Mouse (Mus musculus) intestine, embryonic 15.5 days (tissue): ENCODE results near the gene Tssk1. TPM values are rescaled to one million over a fixed set of nuclear protein-coding genes. Genes with fewer than 3 reads are reported as not detected.

Source experiments
- ATAC-seq: fragments of 200-750 bp; cut with Nextera tagmentation; 2 replicates; pipeline ENCODE4 v1.8.0; 2017; ENCODE audit warnings: moderate TSS enrichment, moderate library complexity
- H3K27ac ChIP-seq: fragments of 300-500 bp; sonication (generic); 2 replicates; pipeline ENCODE4 v1.5.1; 2015; ENCODE audit warnings: mild to moderate bottlenecking, inconsistent platforms
- H3K27me3 ChIP-seq: fragments of 300-500 bp; sonication (generic); replicated peaks from 2 replicates; pipeline ENCODE4 v1.6.1; 2015; ENCODE audit warnings: inconsistent platforms
- H3K36me3 ChIP-seq: fragments of 300-500 bp; sonication (generic); 2 replicates; pipeline ENCODE4 v1.6.1; 2015; ENCODE audit warnings: inconsistent platforms
- H3K4me1 ChIP-seq: fragments of 300-500 bp; sonication (generic); replicated peaks from 2 replicates; pipeline ENCODE4 v1.6.1; 2015; ENCODE audit warnings: inconsistent platforms
- H3K4me2 ChIP-seq: fragments of 300-500 bp; sonication (generic); replicated peaks from 2 replicates; pipeline ENCODE4 v1.6.1; 2015; ENCODE audit warnings: mild to moderate bottlenecking, inconsistent platforms
- H3K4me3 ChIP-seq: fragments of 300-500 bp; sonication (generic); replicated peaks from 2 replicates; pipeline ENCODE4 v1.5.1; 2015; ENCODE audit warnings: inconsistent platforms
- H3K9ac ChIP-seq: fragments of 300-500 bp; sonication (generic); 2 replicates; pipeline ENCODE4 v1.6.1; 2015; ENCODE audit warnings: inconsistent platforms
- H3K9me3 ChIP-seq: fragments of 300-500 bp; sonication (generic); 2 replicates; pipeline ENCODE4 v1.6.1; 2016; ENCODE audit warnings: inconsistent platforms
- WGBS: fragments of 180-500 bp; shearing (Covaris S2); methylation state at CpG from one replicate; pipeline ENCODE4 v1.1.7; 2015; 5-methylcytosine and 5-hydroxymethylcytosine counted together
- polyA plus RNA-seq: library from polyadenylated mRNA; unstranded; fragments of >200 nt; fragmentation: Nextera tagmentation; extraction: Ambion mirVana; gene quantifications from 2 replicates; pipeline ENCODE4 v1.2.1, GENCODE M21; 2015

Gene Tssk1
- polyA plus RNA-seq = 0.08 TPM in 1 of 2 replicates, not detected in the other

DNA sequence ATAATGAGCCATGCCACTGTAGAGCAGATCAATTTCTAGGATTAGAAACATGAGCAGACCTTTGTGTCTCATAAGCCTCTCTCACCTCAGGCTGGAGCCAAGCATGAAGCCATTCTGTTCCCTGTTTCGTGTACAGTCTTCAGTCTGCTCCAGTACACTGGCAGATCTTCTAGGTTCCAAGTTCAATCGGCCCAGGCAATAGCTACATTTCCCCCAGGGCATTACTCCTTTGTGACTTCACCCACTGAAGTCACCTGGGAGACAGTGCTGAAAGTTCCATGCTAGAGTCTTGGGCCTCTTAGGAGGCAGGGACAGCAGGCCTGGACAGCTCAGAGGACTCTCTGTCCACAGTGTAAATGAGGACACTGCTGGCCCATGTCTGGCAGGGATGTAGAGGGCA, at the start of gene Tssk1:
Gene Tssk1, plus strand, starts transcription at position 301 of the 400 bp plus-strand sequence.
- Histone ChIP-seq H3K9me3 (no peaks in the 10 kb centered on the region), H3K27ac (no peak within 1 kb of the TSS), H3K9ac (no peak within 1 kb of the TSS), H3K4me3 (no peak within 1 kb of the TSS), H3K4me1 (peaks cover 19% of the 10 kb centered on the region), H3K36me3 (no peaks in the 10 kb centered on the region), H3K4me2 (no peak within 1 kb of the TSS), H3K27me3 (no peaks in the 10 kb centered on the region)
- WGBS = 78% methylated on average over 2 of the region's 2 CpGs
- ATAC-seq = no peak

GRCm38 (mm10) chr16:17848431-17848830, 45.6 kb upstream of the Tssk1 start:
- Histone ChIP-seq H3K4me2 (no peak overlapping the region), H3K4me3 (no peak overlapping the region), H3K9ac (no peak overlapping the region), H3K4me1 (no peaks in the 10 kb centered on the region), H3K27ac (no peak overlapping the region), H3K27me3 (no peaks in the 10 kb centered on the region), H3K9me3 (no peaks in the 10 kb centered on the region), H3K36me3 (peaks cover 65% of the 10 kb centered on the region)
- WGBS = 92% methylated on average over 6 of the region's 6 CpGs
- no peak for ATAC-seq

DNA sequence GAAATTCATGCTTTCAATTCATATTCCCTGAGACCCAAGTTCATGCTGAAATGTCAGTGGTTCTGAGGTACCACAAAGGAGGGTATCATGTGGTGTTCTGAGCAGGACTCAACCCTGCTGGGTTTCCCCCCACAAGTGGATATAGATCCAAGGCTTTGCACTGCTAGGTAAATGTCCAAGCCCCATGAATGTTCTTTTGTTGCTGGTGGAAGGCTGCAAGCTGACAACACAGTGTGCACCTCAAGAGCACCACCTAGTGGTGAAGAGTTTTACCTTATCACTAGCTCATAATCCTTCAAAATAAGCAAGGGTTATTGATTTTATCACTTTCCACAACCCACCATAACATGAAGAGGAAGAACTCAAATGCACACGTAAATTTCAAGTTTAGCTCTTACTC, 45.1 kb upstream of the Tssk1 start:
- peaks cover 61% of the 10 kb centered on the region for H3K36me3 ChIP-seq
- H3K4me1 ChIP-seq = no peaks in the 10 kb centered on the region
- 20% methylated on average over 1 of the region's 1 CpGs for WGBS
- no peaks in the 10 kb centered on the region for H3K9me3 ChIP-seq
- H3K9ac ChIP-seq = no peak overlapping the region
- no peak for ATAC-seq
- no peak overlapping the region for H3K4me2 ChIP-seq
- H3K27ac ChIP-seq = no peak overlapping the region
- H3K4me3 ChIP-seq = no peak overlapping the region
- no peaks in the 10 kb centered on the region for H3K27me3 ChIP-seq

GRCm38 (mm10) chr16:17849486-17849885, 44.5 kb upstream of the Tssk1 start:
- H3K4me1 ChIP-seq = no peaks in the 10 kb centered on the region
- 87% methylated on average over 6 of the region's 6 CpGs for WGBS
- H3K4me2 ChIP-seq = no peak overlapping the region
- no peak overlapping the region for H3K9ac ChIP-seq
- no peak for ATAC-seq
- H3K27ac ChIP-seq = no peak overlapping the region
- H3K4me3 ChIP-seq = no peak overlapping the region
- no peaks in the 10 kb centered on the region for H3K27me3 ChIP-seq
- no peaks in the 10 kb centered on the region for H3K9me3 ChIP-seq
- peaks cover 55% of the 10 kb centered on the region for H3K36me3 ChIP-seq

DNA sequence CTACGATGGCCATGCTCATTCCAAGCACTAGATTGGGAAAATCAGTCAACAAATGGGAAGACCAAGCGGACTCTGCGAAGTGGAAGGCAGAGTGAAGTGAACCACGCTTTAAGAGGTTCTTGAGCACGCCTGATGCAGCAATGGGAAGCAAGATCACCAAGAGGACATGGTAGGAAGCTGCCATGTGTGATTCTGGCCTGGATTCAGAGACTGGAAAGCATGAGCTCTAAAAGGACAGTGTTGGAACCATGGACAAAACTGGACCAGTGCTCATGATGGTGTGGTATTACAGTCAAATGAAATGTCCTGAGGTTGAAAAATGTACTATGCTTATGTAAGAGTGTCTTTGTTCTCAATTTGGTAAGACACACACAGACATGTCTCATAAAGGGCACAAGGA, 42.7 kb upstream of the Tssk1 start:
- Histone ChIP-seq H3K9me3 (no peaks in the 10 kb centered on the region), H3K27me3 (no peaks in the 10 kb centered on the region), H3K4me3 (no peak overlapping the region), H3K27ac (no peak overlapping the region), H3K4me2 (no peak overlapping the region), H3K9ac (no peak overlapping the region), H3K4me1 (no peaks in the 10 kb centered on the region), H3K36me3 (peaks cover 49% of the 10 kb centered on the region)
- WGBS = 96% methylated on average over 5 of the region's 5 CpGs
- no peak for ATAC-seq

GRCm38 (mm10) chr16:17851860-17852259, 42.2 kb upstream of the Tssk1 start:
- Histone ChIP-seq H3K4me2 (no peak overlapping the region), H3K4me1 (no peaks in the 10 kb centered on the region), H3K9me3 (no peaks in the 10 kb centered on the region), H3K36me3 (peaks cover 52% of the 10 kb centered on the region), H3K9ac (no peak overlapping the region), H3K27me3 (no peaks in the 10 kb centered on the region), H3K4me3 (no peak overlapping the region), H3K27ac (no peak overlapping the region)
- WGBS = 95% methylated on average over 1 of the region's 1 CpGs
- ATAC-seq = no peak

DNA sequence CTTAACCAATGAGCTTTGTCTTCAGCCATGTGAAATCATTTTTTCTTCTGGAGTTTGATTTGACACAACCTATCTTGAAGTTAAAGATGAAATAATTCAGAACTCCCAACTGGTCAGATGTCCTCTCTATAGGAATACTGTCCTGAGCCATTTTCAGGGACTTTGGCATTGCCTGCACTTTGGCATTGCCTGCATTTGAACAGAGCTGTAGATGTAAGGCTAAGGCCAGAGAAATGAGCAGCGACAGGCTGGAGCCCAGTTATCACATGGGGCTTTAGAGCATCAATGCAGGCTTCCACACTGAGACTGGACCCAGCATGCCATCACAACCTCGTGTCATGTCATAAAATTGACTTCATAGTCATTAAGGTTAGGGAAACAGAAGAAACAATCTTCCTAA, 40.8 kb upstream of the Tssk1 start:
- Histone ChIP-seq H3K4me2 (no peak overlapping the region), H3K27ac (no peak overlapping the region), H3K27me3 (no peaks in the 10 kb centered on the region), H3K4me3 (no peak overlapping the region), H3K9me3 (no peaks in the 10 kb centered on the region), H3K36me3 (peaks cover 60% of the 10 kb centered on the region), H3K9ac (no peak overlapping the region), H3K4me1 (no peaks in the 10 kb centered on the region)
- no peak for ATAC-seq
- WGBS = 89% methylated on average over 2 of the region's 2 CpGs

GRCm38 (mm10) chr16:17857157-17857556, 36.9 kb upstream of the Tssk1 start:
- Histone ChIP-seq H3K4me2 (no peak overlapping the region), H3K27me3 (no peaks in the 10 kb centered on the region), H3K4me3 (no peak overlapping the region), H3K9ac (no peak overlapping the region), H3K36me3 (peaks cover 46% of the 10 kb centered on the region), H3K4me1 (no peaks in the 10 kb centered on the region), H3K27ac (no peak overlapping the region), H3K9me3 (no peaks in the 10 kb centered on the region)
- ATAC-seq = no peak
- 82% methylated on average over 7 of the region's 7 CpGs for WGBS

GRCm38 (mm10) chr16:17858592-17858991, 35.4 kb upstream of the Tssk1 start:
- peaks cover 39% of the 10 kb centered on the region for H3K36me3 ChIP-seq
- no peak overlapping the region for H3K27ac ChIP-seq
- no peak overlapping the region for H3K9ac ChIP-seq
- H3K9me3 ChIP-seq = no peaks in the 10 kb centered on the region
- H3K4me1 ChIP-seq = no peaks in the 10 kb centered on the region
- no peaks in the 10 kb centered on the region for H3K27me3 ChIP-seq
- H3K4me2 ChIP-seq = no peak overlapping the region
- no peak for ATAC-seq
- no peak overlapping the region for H3K4me3 ChIP-seq

DNA sequence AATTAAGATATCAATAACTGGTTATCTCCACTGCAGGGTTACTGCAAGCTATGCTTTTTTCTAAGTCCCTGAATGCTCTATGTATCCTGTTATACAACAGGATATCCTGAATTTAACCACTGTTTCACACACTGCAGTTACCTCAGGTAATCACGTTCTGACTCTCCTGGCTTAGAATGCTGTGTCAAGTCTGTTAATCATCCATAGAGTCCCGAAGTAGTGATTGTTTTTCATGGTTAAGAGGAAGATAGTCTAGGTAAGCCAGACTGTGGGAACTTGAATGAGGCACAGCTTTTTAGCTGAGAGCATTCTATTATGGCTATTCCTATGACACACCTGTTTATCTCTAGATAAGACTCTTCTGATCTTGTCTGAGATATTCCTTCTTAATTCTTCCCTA, 28.7 kb upstream of the Tssk1 start:
- H3K4me2 ChIP-seq = no peak overlapping the region
- no peaks in the 10 kb centered on the region for H3K27me3 ChIP-seq
- H3K27ac ChIP-seq = no peak overlapping the region
- H3K4me1 ChIP-seq = peaks cover 2% of the 10 kb centered on the region; the same call in 1 of the 2 replicates
- H3K36me3 ChIP-seq = no peaks in the 10 kb centered on the region; the same call in 1 of the 2 replicates
- WGBS = 59% methylated on average over 2 of the region's 2 CpGs
- H3K4me3 ChIP-seq = no peak overlapping the region
- peak; percentile 54 for ATAC-seq
- no peaks in the 10 kb centered on the region for H3K9me3 ChIP-seq
- no peak overlapping the region for H3K9ac ChIP-seq

DNA sequence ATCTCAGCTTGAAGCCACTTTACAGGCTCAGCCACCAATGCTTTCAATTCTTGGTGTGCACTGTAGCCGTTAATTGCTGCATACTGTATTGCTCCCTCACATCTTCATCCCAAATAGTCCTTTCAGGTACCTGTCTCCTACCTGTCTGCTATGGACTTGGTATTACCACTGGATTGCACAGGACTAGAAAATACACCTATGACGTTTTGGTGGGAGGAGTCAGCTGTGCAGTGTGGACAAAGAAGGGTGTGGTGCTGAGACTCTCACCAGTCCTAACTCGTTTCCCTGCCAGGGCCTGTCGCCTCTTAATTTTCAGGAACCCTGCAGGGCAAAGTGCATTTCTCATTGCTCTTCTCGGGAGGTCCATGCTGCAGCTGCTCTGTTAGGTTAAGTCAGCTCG, 28.3 kb upstream of the Tssk1 start:
- H3K36me3 ChIP-seq = no peaks in the 10 kb centered on the region
- no peaks in the 10 kb centered on the region for H3K27me3 ChIP-seq
- H3K4me1 ChIP-seq = peaks cover 2% of the 10 kb centered on the region; the same call in 1 of the 2 replicates
- H3K4me3 ChIP-seq = no peak overlapping the region
- no peak overlapping the region for H3K9ac ChIP-seq
- no peaks in the 10 kb centered on the region for H3K9me3 ChIP-seq
- H3K4me2 ChIP-seq = no peak overlapping the region
- WGBS = 59% methylated on average over 6 of the region's 6 CpGs
- ATAC-seq = peak; percentile 93
- H3K27ac ChIP-seq = no peak overlapping the region

DNA sequence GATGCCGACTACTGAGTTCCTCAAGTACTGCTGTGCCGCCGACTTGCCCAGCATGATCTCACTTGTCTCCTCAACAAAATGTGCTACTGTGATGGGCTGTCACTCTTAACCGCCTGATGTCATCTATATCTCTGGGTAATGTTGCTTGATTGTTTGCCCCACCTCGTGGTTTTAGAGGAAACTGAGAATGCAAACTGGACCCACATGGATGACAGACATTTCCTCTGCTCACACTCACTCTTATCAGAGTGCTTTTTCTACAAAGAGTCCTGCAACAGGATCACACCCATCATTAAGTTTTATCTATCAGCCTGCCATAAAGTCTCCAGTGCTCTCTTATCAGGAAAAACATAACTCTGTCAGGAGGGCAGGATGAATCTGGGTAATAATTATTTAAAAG, 22.8 kb upstream of the Tssk1 start:
- ATAC-seq = peak; percentile 88
- peaks cover 9% of the 10 kb centered on the region; the same call in 1 of the 2 replicates for H3K36me3 ChIP-seq
- H3K4me1 ChIP-seq = peaks cover 11% of the 10 kb centered on the region; the same call in 1 of the 2 replicates
- no peak overlapping the region for H3K4me3 ChIP-seq
- no peak overlapping the region for H3K9ac ChIP-seq
- H3K9me3 ChIP-seq = no peaks in the 10 kb centered on the region
- WGBS = 67% methylated on average over 5 of the region's 5 CpGs
- no peak overlapping the region for H3K27ac ChIP-seq
- no peaks in the 10 kb centered on the region for H3K27me3 ChIP-seq
- H3K4me2 ChIP-seq = no peak overlapping the region

GRCm38 (mm10) chr16:17872995-17873394, 21.0 kb upstream of the Tssk1 start:
- Histone ChIP-seq H3K4me2 (no peak overlapping the region), H3K4me3 (no peak overlapping the region), H3K4me1 (peaks cover 9% of the 10 kb centered on the region; the same call in 1 of the 2 replicates), H3K9ac (no peak overlapping the region; the same call in 1 of the 2 replicates), H3K27ac (no peak overlapping the region), H3K9me3 (no peaks in the 10 kb centered on the region), H3K27me3 (no peaks in the 10 kb centered on the region), H3K36me3 (peaks cover 12% of the 10 kb centered on the region; the same call in 1 of the 2 replicates)
- 56% methylated on average over 4 of the region's 4 CpGs for WGBS
- ATAC-seq = no peak
